Mouse (Mus musculus) left cerebral cortex, postnatal 36 days (tissue): ENCODE measurements around the gene Gm21988. TPM values are rescaled to one million over a fixed set of nuclear protein-coding genes. Genes with fewer than 3 reads are reported as not detected.

Source experiments
- DNase-seq, 2 experiments: peaks; one replicate each; pipeline ENCODE4 v3.0.0; 2021 to 2022; ENCODE audit warnings: low spot score in 2 of 2, mixed read lengths in 1 of 2
- intact Hi-C: fragments of 180-260 bp; cut with DNase I; formaldehyde crosslinking; loops from one replicate; pipeline ENCODE4 v1.15.1; 2025
- total RNA-seq, 2 experiments: library from RNA; stranded (reverse); gene quantifications; 2 replicates each; pipeline ENCODE4 v1.2.3; 2021

Gm21988 gene
- total RNA-seq, 2 experiments from 2014 or later: 5.3 to 6.4 TPM

GRCm38 (mm10) chr11:70220731-70221602 lies 18.7 kb downstream of the Gm21988 start, which contains the start of gene Slc16a13:
Slc16a13 (minus strand) TSS chr11:70221064.
- peak; percentile 93 for DNase-seq
- intact Hi-C loops: no loop called here

- intact Hi-C loops: no loop called here
- DNase-seq: peak in 1 of 2 experiments; percentile 27
These were observed 19.3 kb downstream of the Gm21988 start for GRCm38 (mm10) chr11:70220323-70220722.

- intact Hi-C loops: no loop called here
- no peak for DNase-seq
These were observed 19.8 kb downstream of the Gm21988 start for GRCm38 (mm10) chr11:70219873-70220272.

GRCm38 (mm10) chr11:70218741-70219470 lies 20.7 kb downstream of the Gm21988 start:
- intact Hi-C loops: no loop called here
- peak in 1 of 2 experiments; percentile 8 for DNase-seq

GRCm38 (mm10) chr11:70218039-70218438 lies 21.6 kb downstream of the Gm21988 start:
- intact Hi-C loops: no loop called here
- DNase-seq: no peak

- intact Hi-C loops: no loop called here
- no peak for DNase-seq
These were observed 23.5 kb downstream of the Gm21988 start for GRCm38 (mm10) chr11:70216103-70216502.

GRCm38 (mm10) chr11:70215301-70215700 lies 24.3 kb downstream of the Gm21988 start:
- DNase-seq: no peak
- intact Hi-C loops: no loop called here

GRCm38 (mm10) chr11:70214856-70215209 lies 24.8 kb downstream of the Gm21988 start:
- no peak for DNase-seq
- intact Hi-C loops: loop anchor here (5.0 kb wide), 2 partner anchors 158 to 283 kb away; no protein-coding TSS in a partner anchor

- intact Hi-C loops: loop anchor here (5.0 kb wide), 2 partner anchors 157 to 282 kb away; no protein-coding TSS in a partner anchor
- DNase-seq: peak in 1 of 2 experiments; percentile 56
These were observed 25.3 kb downstream of the Gm21988 start for GRCm38 (mm10) chr11:70214191-70214855.

- peak in 1 of 2 experiments; percentile 60 for DNase-seq
- intact Hi-C loops: loop anchor here (5.0 kb wide), 2 partner anchors 156 to 281 kb away; no protein-coding TSS in a partner anchor
These were observed 25.9 kb downstream of the Gm21988 start for GRCm38 (mm10) chr11:70213736-70214135.

- intact Hi-C loops: loop anchor here (5.0 kb wide), 2 partner anchors 156 to 281 kb away; no protein-coding TSS in a partner anchor
- DNase-seq: no peak
These were observed 26.7 kb downstream of the Gm21988 start for GRCm38 (mm10) chr11:70212896-70213295.

GRCm38 (mm10) chr11:70212423-70212822 lies 27.2 kb downstream of the Gm21988 start, which contains the start of gene Slc16a11:
Slc16a11 (plus strand) TSS chr11:70212752.
- no peak for DNase-seq
- intact Hi-C loops: loop anchor here (5.0 kb wide), 2 partner anchors 155 to 280 kb away; no protein-coding TSS in a partner anchor

GRCm38 (mm10) chr11:70211972-70212371 lies 27.7 kb downstream of the Gm21988 start:
- no peak for DNase-seq
- intact Hi-C loops: loop anchor here (5.0 kb wide), 2 partner anchors 155 to 280 kb away; no protein-coding TSS in a partner anchor

GRCm38 (mm10) chr11:70210681-70211080 lies 28.9 kb downstream of the Gm21988 start:
- intact Hi-C loops: loop anchor here (5.0 kb wide), 2 partner anchors 153 to 278 kb away; no protein-coding TSS in a partner anchor

GRCm38 (mm10) chr11:70208778-70209388 lies 30.7 kb downstream of the Gm21988 start:
- no peak for DNase-seq
- intact Hi-C loops: no loop called here

More at GRCm38 (mm10) chr11:70210681-70211080, 28.9 kb downstream of the Gm21988 start:
- DNase-seq: no peak

GRCm38 (mm10) chr11:70207283-70207682 lies 32.3 kb downstream of the Gm21988 start:
- intact Hi-C loops: no loop called here
- DNase-seq: no peak

- intact Hi-C loops: no loop called here
These were observed 32.8 kb downstream of the Gm21988 start for GRCm38 (mm10) chr11:70206801-70207200.

GRCm38 (mm10) chr11:70201691-70202090 lies 37.9 kb downstream of the Gm21988 start:
- intact Hi-C loops: loop anchor here (2.0 kb wide), 1 partner anchor 127 kb away; no protein-coding TSS in a partner anchor
- DNase-seq: peak; percentile 61 to 62

More at GRCm38 (mm10) chr11:70206801-70207200, 32.8 kb downstream of the Gm21988 start:
- no peak for DNase-seq
